Mouse (Mus musculus) left cerebral cortex, adult 9 months (tissue): Measurements from ENCODE around the gene 1700001K19Rik.
"Not testable (repeated sequence)": the region's sequence is repeated elsewhere in the genome, so short reads cannot be mapped to it uniquely, and the experiment has no call there.

Experiments
- DNase-seq, 2 experiments: peaks; one replicate each; pipeline ENCODE4 v3.0.0; 2022; ENCODE audit warnings: low spot score in 2 of 2

Gene 1700001K19Rik

GRCm38 (mm10) chr12:110682561-110683299, at the start of gene 1700001K19Rik:
Gene 1700001K19Rik, minus strand, starts transcription at chr12:110682619.
- DNase-seq: no peak

GRCm38 (mm10) chr12:110726428-110726827, 44.0 kb upstream of the 1700001K19Rik start:
- DNase-seq: no peak

- no peak for DNase-seq
Measured at GRCm38 (mm10) chr12:110725489-110725888, 43.1 kb upstream of the 1700001K19Rik start.

GRCm38 (mm10) chr12:110725051-110725450, 42.6 kb upstream of the 1700001K19Rik start:
- no peak for DNase-seq

GRCm38 (mm10) chr12:110716004-110716403, 33.6 kb upstream of the 1700001K19Rik start:
- DNase-seq: no peak

GRCm38 (mm10) chr12:110714215-110714614, 31.8 kb upstream of the 1700001K19Rik start:
- DNase-seq: no peak

DNA sequence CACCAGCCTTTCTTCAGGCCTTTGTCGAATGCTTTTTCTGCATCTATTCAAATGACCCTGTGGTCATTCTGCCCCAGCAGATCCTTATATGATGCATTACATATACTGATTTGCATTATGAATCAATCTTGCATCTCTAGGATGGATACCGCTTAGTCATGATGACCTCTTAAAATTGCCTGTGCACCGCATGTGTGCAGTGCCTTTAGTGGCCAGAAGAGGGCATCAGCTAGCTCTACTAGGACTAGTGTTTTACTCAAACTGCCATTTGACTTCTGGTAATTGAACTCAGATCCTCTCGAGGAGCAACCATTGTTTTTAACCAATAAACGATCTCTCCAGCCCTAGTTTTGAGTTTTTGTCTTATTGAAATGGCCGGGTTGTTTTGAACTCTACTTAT, 31.4 kb upstream of the 1700001K19Rik start:
- DNase-seq: no peak

DNA sequence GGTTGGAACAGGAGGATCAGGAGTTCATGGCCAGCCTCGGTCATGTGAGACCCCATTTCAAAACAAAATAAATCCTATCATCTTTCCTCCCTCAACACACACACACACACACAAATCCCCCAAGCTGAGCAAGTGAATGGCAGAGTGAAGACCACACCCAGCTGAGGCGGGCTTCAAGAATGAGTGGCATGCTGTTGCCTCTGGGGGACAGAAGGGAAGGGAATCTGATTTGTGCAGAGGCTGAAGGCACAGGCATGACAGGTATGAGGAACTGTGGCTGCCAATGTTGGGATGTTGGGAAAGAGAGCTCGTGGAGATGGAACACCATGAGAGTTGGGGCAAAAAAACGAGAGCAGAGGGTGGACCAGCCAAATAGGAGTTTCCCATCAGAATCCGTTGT, 28.9 kb upstream of the 1700001K19Rik start:
- no peak for DNase-seq

GRCm38 (mm10) chr12:110707451-110707850, 25.0 kb upstream of the 1700001K19Rik start:
- no peak for DNase-seq

- DNase-seq: no peak
Measured at GRCm38 (mm10) chr12:110706337-110707231, 24.2 kb upstream of the 1700001K19Rik start.

- DNase-seq: not testable (repeated sequence)
Measured at GRCm38 (mm10) chr12:110705419-110705818, 23.0 kb upstream of the 1700001K19Rik start.

- no peak for DNase-seq
Measured at GRCm38 (mm10) chr12:110703682-110704081, 21.3 kb upstream of the 1700001K19Rik start.

DNA sequence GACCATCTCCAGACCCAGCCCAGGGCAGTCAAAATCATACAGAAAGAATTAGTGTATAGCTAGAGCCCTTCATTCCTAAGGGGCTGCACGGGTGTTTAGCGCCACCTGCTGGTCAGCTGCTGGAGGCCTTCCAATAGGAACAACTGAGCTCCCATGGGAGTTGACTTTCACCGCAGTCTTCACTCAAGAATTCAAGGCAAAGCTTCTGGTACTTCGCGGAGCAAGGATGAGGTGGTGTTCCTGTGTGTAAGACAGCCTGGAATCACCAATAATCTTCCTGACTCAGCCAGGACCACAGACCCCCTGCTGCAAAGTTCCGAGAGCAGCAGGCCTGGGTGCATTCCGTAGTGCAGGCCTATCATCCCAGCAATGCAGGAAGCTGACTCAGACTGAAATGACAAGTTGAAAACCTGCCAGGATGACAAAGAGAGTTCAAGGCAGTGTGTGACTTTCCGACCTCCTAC, 20.6 kb upstream of the 1700001K19Rik start:
- DNase-seq: peak in 1 of 2 experiments; percentile 88

DNA sequence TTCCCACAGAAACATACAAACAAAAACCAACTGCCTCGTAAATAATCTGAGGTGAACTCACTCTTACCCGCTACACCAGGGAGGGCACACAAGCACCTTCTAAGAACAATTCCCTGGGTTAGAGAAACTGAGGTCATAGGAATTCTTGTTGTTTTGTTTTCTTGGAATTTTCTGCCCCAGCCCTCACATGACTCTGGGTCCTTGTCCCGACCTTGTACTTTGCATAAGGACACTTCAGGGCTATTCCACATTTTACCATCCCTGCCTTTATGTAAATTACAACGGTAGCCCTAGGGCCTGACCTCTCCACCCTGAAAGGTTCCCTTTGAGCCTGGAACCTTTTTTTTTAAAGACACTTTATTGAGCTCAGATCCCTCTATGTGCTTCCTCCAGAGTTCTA, 20.1 kb upstream of the 1700001K19Rik start, which contains the start of gene Hsp90aa1:
Hsp90aa1 (minus strand) TSS at position 173 of the 400 bp plus-strand sequence.
- DNase-seq: no peak

GRCm38 (mm10) chr12:110701363-110701762, 18.9 kb upstream of the 1700001K19Rik start:
- DNase-seq: not testable (repeated sequence)

DNA sequence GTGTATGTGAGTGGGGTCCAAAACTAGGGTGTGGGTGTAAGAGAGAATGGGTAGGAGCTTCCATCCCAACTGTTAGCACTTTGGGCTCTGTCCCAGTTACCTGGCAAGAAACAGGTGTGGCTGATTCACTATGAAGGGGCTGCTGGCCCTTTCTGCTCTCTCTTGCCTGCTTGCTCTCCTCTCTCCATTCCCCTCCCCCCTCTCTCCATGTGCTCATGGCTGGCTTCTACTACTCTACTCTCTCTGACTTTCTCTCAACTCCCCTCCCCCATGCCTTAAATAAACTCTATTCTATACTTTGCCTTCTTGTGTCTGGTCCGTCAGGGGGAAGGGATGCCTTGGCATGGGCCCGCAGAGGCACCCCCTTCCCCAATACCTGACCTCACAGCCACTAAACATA, 18.3 kb upstream of the 1700001K19Rik start:
- DNase-seq: no peak

DNA sequence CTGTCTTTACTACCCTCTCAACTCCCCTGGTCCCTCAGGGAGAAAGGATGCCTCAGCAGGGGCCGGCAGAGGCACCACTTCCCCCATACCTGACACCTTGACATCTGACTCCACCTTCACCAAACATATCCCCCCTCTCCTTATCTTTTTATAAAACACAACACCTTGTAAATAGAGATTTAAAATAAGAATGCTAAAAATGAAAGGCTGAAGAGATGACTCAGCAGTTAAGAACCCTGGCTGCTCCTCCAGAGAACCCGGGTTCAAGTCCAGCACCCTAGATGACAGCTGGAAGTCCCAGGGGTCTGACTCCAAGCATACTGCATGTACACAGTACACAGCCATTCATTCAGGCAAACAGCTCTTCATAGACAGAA, 16.7 kb upstream of the 1700001K19Rik start:
- DNase-seq: no peak

- DNase-seq: no peak
Measured at GRCm38 (mm10) chr12:110698523-110699170, 16.2 kb upstream of the 1700001K19Rik start.

DNA sequence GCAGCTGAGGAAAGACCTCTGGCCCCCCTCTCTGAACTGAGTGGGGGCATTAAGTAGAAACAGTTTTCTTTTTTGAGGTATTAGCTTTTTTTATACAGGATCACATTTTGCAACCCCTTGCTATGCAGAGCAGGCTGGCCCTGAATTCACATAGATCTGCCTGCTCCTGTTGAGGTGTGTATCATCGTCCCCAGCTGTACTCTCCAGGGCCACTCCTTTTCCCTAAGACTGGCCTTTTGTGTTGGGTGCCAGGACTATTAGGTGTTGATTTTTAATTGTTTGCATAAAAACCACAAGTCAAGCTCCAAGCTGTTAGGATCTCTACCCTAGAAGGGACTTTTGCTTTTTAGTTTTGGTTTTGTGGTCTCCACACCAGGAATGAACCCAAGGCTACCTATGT, 15.7 kb upstream of the 1700001K19Rik start:
- no peak for DNase-seq

- DNase-seq: no peak
Measured at GRCm38 (mm10) chr12:110697457-110697856, 15.0 kb upstream of the 1700001K19Rik start.

GRCm38 (mm10) chr12:110696975-110697400, 14.6 kb upstream of the 1700001K19Rik start:
- no peak for DNase-seq
